Mouse (Mus musculus) stomach, postnatal 0 days (tissue): ENCODE results near the gene Cfap65. TPM values are rescaled to one million over a fixed set of nuclear protein-coding genes. Genes with fewer than 3 reads are reported as not detected.

ENCODE experiments used
- ATAC-seq: fragments of 200-750 bp; cut with Nextera tagmentation; 2 replicates; pipeline ENCODE4 v1.8.0; 2017; ENCODE audit not compliant: low FRiP score, low TSS enrichment
- DNase-seq: peaks from one replicate; pipeline ENCODE4 v3.0.0-alpha.2; 2016; ENCODE audit warnings: low spot score
- H3K27ac ChIP-seq: fragments of 300-500 bp; sonication (generic); replicated peaks from 2 replicates; pipeline ENCODE4 v1.5.1; 2014; ENCODE audit warnings: mild to moderate bottlenecking, control low read depth
- H3K27me3 ChIP-seq: fragments of 300-500 bp; sonication (generic); 2 replicates; pipeline ENCODE4 v1.6.1; 2014; ENCODE audit warnings: low read length; ENCODE audit not compliant: control insufficient read depth, insufficient read depth
- H3K36me3 ChIP-seq: fragments of 300-500 bp; sonication (generic); 2 replicates; pipeline ENCODE4 v1.6.1; 2014; ENCODE audit warnings: low read length, mixed read lengths; ENCODE audit not compliant: control insufficient read depth, insufficient read depth
- H3K4me1 ChIP-seq: fragments of 300-500 bp; sonication (generic); replicated peaks from 2 replicates; pipeline ENCODE4 v1.6.1; 2014; ENCODE audit warnings: antibody characterized with exemption; ENCODE audit not compliant: control insufficient read depth, insufficient read depth
- H3K4me2 ChIP-seq: fragments of 300-500 bp; sonication (generic); replicated peaks from 2 replicates; pipeline ENCODE4 v1.6.1; 2014; ENCODE audit warnings: low read depth, mild to moderate bottlenecking, control low read depth, moderate library complexity
- H3K4me3 ChIP-seq: fragments of 300-500 bp; sonication (generic); 2 replicates; pipeline ENCODE4 v1.5.1; 2014; ENCODE audit warnings: low read depth, low read length, control low read depth
- H3K9ac ChIP-seq: fragments of 300-500 bp; sonication (generic); 2 replicates; pipeline ENCODE4 v1.6.1; 2014; ENCODE audit warnings: mild to moderate bottlenecking, low read length, control low read depth, mixed read lengths
- H3K9me3 ChIP-seq: fragments of 300-500 bp; sonication (generic); 2 replicates; pipeline ENCODE4 v1.6.1; 2016; ENCODE audit warnings: low read length; ENCODE audit not compliant: control insufficient read depth
- CTCF ChIP-seq: IDR thresholded peaks from 2 replicates; pipeline ENCODE4 v1.5.1; 2016; ENCODE audit warnings: antibody characterized with exemption, low read depth, mild to moderate bottlenecking, moderate library complexity
- EP300 ChIP-seq: optimal IDR thresholded peaks from 2 replicates; pipeline ENCODE3; 2016; ENCODE audit warnings: antibody characterized with exemption
- WGBS: fragments of 180-500 bp; shearing (Covaris S2); extraction: QIAGEN DNeasy Blood & Tissue Kit; methylation state at CpG from one replicate; pipeline ENCODE4 v1.1.7; 2014; 5-methylcytosine and 5-hydroxymethylcytosine counted together
- polyA plus RNA-seq: library from polyadenylated mRNA; unstranded; fragments of >200 nt; fragmentation: Nextera tagmentation; extraction: Ambion mirVana; gene quantifications from 2 replicates; pipeline ENCODE4 v1.2.1, GENCODE M21; 2015

The Cfap65 gene
- polyA plus RNA-seq, 1 experiment from 2014 or later: not detected

- H3K4me3 ChIP-seq: no peak overlapping the region
- no peaks in the 10 kb centered on the region for H3K36me3 ChIP-seq
- 0% methylated on average over 2 of the region's 8 CpGs for WGBS
- no peak overlapping the region for H3K27ac ChIP-seq
- no peak overlapping the region for H3K4me2 ChIP-seq
- H3K9me3 ChIP-seq: no peaks in the 10 kb centered on the region
- no peak overlapping the region for H3K9ac ChIP-seq
- H3K4me1 ChIP-seq: no peaks in the 10 kb centered on the region
- ATAC-seq (no peak), DNase-seq (peak; percentile 69)
- TF ChIP-seq EP300: no peak
- TF ChIP-seq CTCF: no peak
- H3K27me3 ChIP-seq: peaks cover 13% of the 10 kb centered on the region; the same call in 1 of the 2 replicates
These were observed 43.9 kb downstream of the Cfap65 start for GRCm38 (mm10) chr1:74891513-74891912.

GRCm38 (mm10) chr1:74885369-74886042, 49.9 kb downstream of the Cfap65 start, which contains the start of gene Fev:
Gene Fev, minus strand, starts transcription at chr1:74885419.
- Histone ChIP-seq H3K4me2 (peak within 1 kb of the TSS; percentile 23), H3K27ac (no peak within 1 kb of the TSS), H3K36me3 (no peaks in the 10 kb centered on the region), H3K9me3 (no peaks in the 10 kb centered on the region), H3K9ac (no peak within 1 kb of the TSS), H3K27me3 (peaks cover 17% of the 10 kb centered on the region), H3K4me3 (peak within 1 kb of the TSS; percentile 14; the same call in 1 of the 2 replicates), H3K4me1 (no peaks in the 10 kb centered on the region)
- TF ChIP-seq EP300: no peak
- 0% methylated on average over 32 of the region's 43 CpGs for WGBS
- DNase-seq (no peak), ATAC-seq (no peak)

- no peaks in the 10 kb centered on the region for H3K4me1 ChIP-seq
- H3K4me2 ChIP-seq: peak overlapping the region; percentile 23
- DNase-seq (no peak), ATAC-seq (no peak)
- H3K4me3 ChIP-seq: peak overlapping the region; percentile 14; the same call in 1 of the 2 replicates
- peaks cover 17% of the 10 kb centered on the region for H3K27me3 ChIP-seq
- no peaks in the 10 kb centered on the region for H3K9me3 ChIP-seq
- no peak for TF ChIP-seq EP300
- TF ChIP-seq CTCF: no peak
- H3K9ac ChIP-seq: no peak overlapping the region
- H3K36me3 ChIP-seq: no peaks in the 10 kb centered on the region
- no peak overlapping the region for H3K27ac ChIP-seq
- WGBS: 2% methylated on average over 57 of the region's 57 CpGs
These were observed 50.9 kb downstream of the Cfap65 start for GRCm38 (mm10) chr1:74884196-74885141.

GRCm38 (mm10) chr1:74883441-74883840, 52.0 kb downstream of the Cfap65 start:
- no peak for ATAC-seq

GRCm38 (mm10) chr1:74882828-74883227, 52.6 kb downstream of the Cfap65 start:
- H3K4me2 ChIP-seq: peak overlapping the region; percentile 55; the same call in 1 of the 2 replicates
- H3K27ac ChIP-seq: no peak overlapping the region
- TF ChIP-seq CTCF (no peak), EP300 (no peak)

More at GRCm38 (mm10) chr1:74883441-74883840, 52.0 kb downstream of the Cfap65 start:
- DNase-seq: no peak
- H3K4me1 ChIP-seq: no peaks in the 10 kb centered on the region
- no peak overlapping the region for H3K4me2 ChIP-seq
- no peak overlapping the region for H3K9ac ChIP-seq
- WGBS: 11% methylated on average over 5 of the region's 5 CpGs
- H3K36me3 ChIP-seq: no peaks in the 10 kb centered on the region
- H3K27ac ChIP-seq: no peak overlapping the region
- no peaks in the 10 kb centered on the region for H3K9me3 ChIP-seq
- peaks cover 17% of the 10 kb centered on the region for H3K27me3 ChIP-seq
- no peak for TF ChIP-seq CTCF
- no peak for TF ChIP-seq EP300
- no peak overlapping the region for H3K4me3 ChIP-seq

More at GRCm38 (mm10) chr1:74882828-74883227, 52.6 kb downstream of the Cfap65 start:
- H3K4me1 ChIP-seq: no peaks in the 10 kb centered on the region
- DNase-seq (no peak), ATAC-seq (no peak)
- peaks cover 17% of the 10 kb centered on the region for H3K27me3 ChIP-seq
- peak overlapping the region; percentile 35; the same call in 1 of the 2 replicates for H3K4me3 ChIP-seq
- no peaks in the 10 kb centered on the region for H3K36me3 ChIP-seq
- WGBS: 4% methylated on average over 8 of the region's 8 CpGs
- H3K9me3 ChIP-seq: no peaks in the 10 kb centered on the region
- H3K9ac ChIP-seq: no peak overlapping the region
